18 mouse cellular contexts compared by ENCODE assay signal in genomic region chr2:59854363-59854762, GRCm38 (mm10). TPM values are rescaled to one million over a fixed set of nuclear protein-coding genes. Genes with fewer than 3 reads are reported as not detected.
DNase-seq lines count a peak whose midpoint lies in the region; ATAC-seq and TF ChIP-seq lines count a peak whose summit lies in the region.
"Had no signal": no experiment of that assay in that cellular context is flagged by ENCODE, and none has a peak within 500 bp of the region (broad histone marks: within the 10 kb centered on the region; RNA-seq: fewer than 3 reads in every experiment).

No protein-coding gene starts in this region.

- no peak for TF ChIP-seq EP300 in stomach, postnatal 0 days (optimal IDR thresholded peaks at IDR 0.05)

- TF ChIP-seq CTCF in cerebellum, adult 2 months (IDR thresholded peaks at IDR 0.05; ENCODE audit: borderline replicate concordance, insufficient read depth, low read depth, low read length): no peak
- TF ChIP-seq CTCF in stomach, postnatal 0 days (IDR thresholded peaks at IDR 0.05; ENCODE audit: low read depth): no peak

- no peaks in the 10 kb centered on the region for H3K27me3 ChIP-seq in cerebellum, adult 2 months (ENCODE audit: control insufficient read depth, insufficient read depth, low read length)
- H3K27me3 ChIP-seq in stomach, postnatal 0 days (ENCODE audit: control insufficient read depth, insufficient read depth, low read length): no peaks in the 10 kb centered on the region
- H3K27me3 ChIP-seq: forebrain, embryonic 13.5 days; hindbrain, embryonic 13.5 days had no signal

- WGBS in cerebellum, adult 2 months: 26% methylated on average over 9 of the region's 9 CpGs
- WGBS in stomach, postnatal 0 days: 88% methylated on average over 9 of the region's 9 CpGs

- no peak overlapping the region for H3K4me3 ChIP-seq in cerebellum, adult 2 months (replicated peaks; ENCODE audit: insufficient read depth, low read depth, low read length)
- no peak overlapping the region for H3K4me3 ChIP-seq in stomach, postnatal 0 days (ENCODE audit: low read depth, low read length)
- H3K4me3 ChIP-seq: embryonic facial prominence, embryonic 10.5 days; forebrain, embryonic 13.5 days; hindbrain, embryonic 13.5 days had no signal

- DNase-seq in cerebellum, adult 2 months: peak; percentile 45 to 57
- no peak for DNase-seq in cerebellum, adult 8-10 months
- peak; percentile 39 for DNase-seq in R1 (ENCODE audit: low read depth, low spot score)
- DNase-seq in brain, adult 2 months (ENCODE audit: low read depth, low spot score): peak; percentile 52
- DNase-seq in cerebellum, postnatal 25 days: peak; percentile 45 to 56
- no peak for DNase-seq in stomach, postnatal 0 days (ENCODE audit: low spot score)
- DNase-seq in thymus, adult 18-20 months: no peak
- DNase-seq: adrenal gland, postnatal 10 days; forebrain, postnatal 0 days; gastrocnemius, postnatal 36 days; heart, adult 11 months; heart, postnatal 10 days; kidney, adult 11 months; kidney, adult 9 months had no signal

- no peak overlapping the region for H3K9ac ChIP-seq in stomach, postnatal 0 days (ENCODE audit: low read length)
- H3K9ac ChIP-seq: forebrain, embryonic 13.5 days; forebrain, postnatal 0 days; hindbrain, embryonic 13.5 days had no signal

- H3K4me1 ChIP-seq in cerebellum, adult 2 months (ENCODE audit: control insufficient read depth, insufficient read depth, low read length): peaks cover 8% of the 10 kb centered on the region
- H3K4me1 ChIP-seq in stomach, postnatal 0 days (replicated peaks; ENCODE audit: control insufficient read depth, insufficient read depth): no peaks in the 10 kb centered on the region
- H3K4me1 ChIP-seq: hindbrain, embryonic 13.5 days had no signal

- H3K27ac ChIP-seq in cerebellum, adult 2 months (ENCODE audit: insufficient read depth, low read length): no peak overlapping the region
- H3K27ac ChIP-seq in stomach, postnatal 0 days (replicated peaks): no peak overlapping the region
- H3K27ac ChIP-seq: embryonic facial prominence, embryonic 10.5 days; forebrain, embryonic 13.5 days; hindbrain, embryonic 13.5 days; hindbrain, postnatal 0 days had no signal

- no peaks in the 10 kb centered on the region for H3K9me3 ChIP-seq in stomach, postnatal 0 days (ENCODE audit: control insufficient read depth, low read length)
- H3K9me3 ChIP-seq: embryonic facial prominence, embryonic 10.5 days; forebrain, embryonic 13.5 days; hindbrain, embryonic 13.5 days had no signal

- TF ChIP-seq POLR2A in cerebellum, adult 2 months (IDR thresholded peaks at IDR 0.05; ENCODE audit: borderline replicate concordance, insufficient read depth, low read length): no peak

- H3K36me3 ChIP-seq in stomach, postnatal 0 days (ENCODE audit: control insufficient read depth, insufficient read depth, low read length): peaks cover 7% of the 10 kb centered on the region; the same call in 1 of the 2 replicates

- ATAC-seq in stomach, postnatal 0 days (ENCODE audit: low FRiP score, low TSS enrichment): no peak
- ATAC-seq: forebrain, embryonic 13.5 days; forebrain, postnatal 0 days; hindbrain, postnatal 0 days had no signal

- H3K4me2 ChIP-seq in stomach, postnatal 0 days (replicated peaks; ENCODE audit: low read depth): no peak overlapping the region
- H3K4me2 ChIP-seq: forebrain, embryonic 13.5 days; hindbrain, embryonic 13.5 days had no signal

RNA-seq across cellular contexts. Expression of gene Wdsub1, which starts 28.0 kb away (rescaled TPM):
- 28.9 and 31.9 TPM in 2 replicates for polyA plus RNA-seq in cerebellum, adult 2 months (2012; rRNA removed)
- polyA plus RNA-seq in stomach, postnatal 0 days (2015; fragmentation: Nextera tagmentation; extraction: Ambion mirVana): 35.7 and 37.2 TPM in 2 replicates

Comparison
In these comparisons a context has a peak if more than half of its experiments do, and no peak if none do; other contexts are left out.
1. DNase-seq: peak in cerebellum, adult 2 months (2 of 2), R1 (single experiment), brain, adult 2 months (single experiment) and cerebellum, postnatal 25 days (2 of 2); none in cerebellum, adult 8-10 months (single experiment), stomach, postnatal 0 days (single experiment) and thymus, adult 18-20 months (0 of 2).